Mouse (Mus musculus) heart, postnatal 10 days (tissue): Measurements from ENCODE around the gene Rgs3. TPM values are rescaled to one million over a fixed set of nuclear protein-coding genes. Genes with fewer than 3 reads are reported as not detected.

ENCODE experiments used
- DNase-seq, 2 experiments: peaks; one replicate each; pipeline ENCODE4 v3.0.0; 2021
- intact Hi-C: fragments of 180-260 bp; cut with DNase I; formaldehyde crosslinking; loops from one replicate; pipeline ENCODE4 v1.15.1; 2025
- total RNA-seq, 2 experiments: library from RNA; stranded (reverse); gene quantifications; 2 replicates each; pipeline ENCODE4 v1.2.3; 2021

Gene Rgs3
- total RNA-seq, result 10 to 100 TPM; 51.1 to 60.0 TPM

DNA sequence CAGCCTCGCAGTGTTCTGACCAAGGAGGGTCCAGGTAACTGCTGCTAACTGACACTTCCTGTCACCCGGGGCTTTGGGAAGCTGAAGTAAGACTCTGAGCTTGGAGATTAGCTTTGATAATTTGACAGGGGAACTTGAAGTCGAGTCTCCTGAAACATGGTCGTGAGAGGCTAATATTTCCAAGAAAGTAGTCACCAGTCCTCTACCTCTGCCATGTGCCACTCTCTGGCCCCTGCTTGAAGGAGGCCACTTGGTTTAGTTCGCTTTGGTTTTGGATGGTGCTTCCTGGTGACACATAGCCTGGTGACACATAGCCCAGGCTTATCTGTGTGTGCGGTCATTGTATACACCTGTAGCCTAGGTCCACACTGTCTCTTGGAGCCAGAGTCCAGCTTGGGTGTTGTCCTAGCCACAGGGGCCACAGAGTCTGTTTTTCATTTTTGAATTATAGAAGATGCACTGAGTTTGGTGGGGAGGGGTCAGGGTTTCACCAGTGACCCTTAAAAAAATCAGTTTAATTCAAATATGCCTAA lies at the start of gene Rgs3:
Rgs3 (plus strand) TSS at position 51 of the 533 bp plus-strand sequence.
- intact Hi-C loops, result no loop called here
- no peak for DNase-seq

DNA sequence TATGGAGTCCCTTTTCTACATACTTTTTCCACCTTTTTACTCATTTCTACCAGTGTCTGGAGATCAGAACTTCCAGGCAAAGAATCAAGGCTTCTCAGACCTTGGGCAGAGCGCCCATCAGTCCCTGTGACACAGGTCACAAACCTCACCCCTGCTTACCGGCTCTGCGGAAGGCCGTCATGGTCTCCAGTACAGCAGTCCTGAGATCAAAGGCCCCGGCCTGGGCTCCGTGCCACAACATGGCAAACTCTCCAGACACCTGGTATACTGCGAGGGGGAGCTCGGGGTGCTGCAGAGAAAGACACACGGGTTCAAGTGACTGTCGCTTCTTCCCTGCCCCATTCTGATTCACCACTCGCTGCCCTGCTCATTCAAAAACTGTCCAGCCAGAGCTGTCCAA lies 49.7 kb upstream of the Rgs3 start:
- intact Hi-C loops, result loop anchor here (5.0 to 10.0 kb wide), 2 partner anchors 53 to 105 kb away; partner anchors contain the start of genes Cdc26 and Prpf4
- DNase-seq, result peak in 1 of 2 experiments; percentile 37

DNA sequence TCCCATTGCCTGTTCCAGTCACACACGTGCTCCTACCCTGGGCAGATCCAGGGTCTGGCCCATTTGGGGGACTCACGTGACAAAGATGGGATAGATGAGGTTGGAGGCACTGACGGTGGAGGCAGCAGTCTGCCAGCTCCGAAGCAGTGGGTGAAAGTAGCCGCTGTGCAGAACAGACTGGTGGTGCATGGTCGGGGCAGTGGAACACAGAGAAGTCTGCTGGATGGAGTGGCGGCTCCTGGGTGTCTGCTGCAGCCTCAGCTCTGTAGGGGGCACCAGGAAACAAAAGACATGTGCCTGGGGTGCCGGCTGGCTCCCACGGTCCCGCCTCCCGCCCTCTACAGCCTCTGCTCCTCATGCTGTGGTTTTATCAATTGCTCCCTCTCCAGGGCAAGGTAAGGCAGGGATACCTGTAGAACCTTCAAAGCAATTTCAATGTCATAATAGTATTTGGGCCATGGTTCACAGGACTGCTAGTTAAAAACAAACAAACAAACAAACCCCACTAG lies 45.6 kb upstream of the Rgs3 start:
- intact Hi-C loops, result no loop called here
- DNase-seq, result no peak

DNA sequence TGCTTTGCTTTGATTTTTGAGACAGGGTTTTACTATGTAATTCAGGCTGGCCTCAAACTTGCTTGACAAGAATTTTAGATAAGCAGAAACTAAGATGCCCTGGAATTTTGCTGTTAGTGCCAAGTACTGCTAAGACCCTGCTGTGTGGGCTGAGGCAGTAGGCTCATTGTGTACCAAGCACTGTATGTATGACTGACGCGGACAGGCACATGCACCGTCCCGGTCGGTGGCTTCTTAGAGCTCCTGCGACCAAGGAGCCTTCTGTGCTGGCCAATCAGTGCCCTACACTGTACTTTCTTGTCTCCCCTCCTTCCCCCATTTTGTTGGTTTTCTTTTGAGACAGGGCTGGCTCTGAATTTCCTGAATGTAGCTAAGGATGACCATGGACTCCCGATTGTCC lies 44.7 kb upstream of the Rgs3 start:
- intact Hi-C loops, result loop anchor here (5.0 kb wide), 1 partner anchor 153 kb away; the partner anchor contains the start of genes Fkbp15 and Slc31a1

DNA sequence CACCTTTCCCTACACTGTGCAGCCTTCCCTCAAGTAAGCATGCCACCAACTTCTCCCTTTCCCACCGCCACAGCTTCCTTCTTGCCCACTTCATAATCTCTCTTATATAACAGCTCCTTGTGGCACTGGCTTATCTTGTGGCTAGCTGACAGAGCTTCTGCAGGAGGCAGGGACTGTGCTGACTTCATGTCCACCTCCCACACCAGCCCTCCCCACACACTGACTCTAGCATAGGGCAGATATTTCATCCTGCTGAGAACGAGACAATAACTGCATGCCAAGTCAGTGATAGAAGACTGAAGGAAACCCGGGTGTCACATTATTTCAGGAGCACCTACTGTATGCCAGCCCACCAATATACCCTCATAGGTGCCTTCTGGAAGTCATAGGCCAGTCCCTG lies 44.2 kb upstream of the Rgs3 start:
- intact Hi-C loops, result loop anchor here (5.0 kb wide), 1 partner anchor 153 kb away; the partner anchor contains the start of genes Fkbp15 and Slc31a1
- no peak for DNase-seq

More for the DNA sequence above, 44.7 kb upstream of the Rgs3 start:
- DNase-seq, result no peak

DNA sequence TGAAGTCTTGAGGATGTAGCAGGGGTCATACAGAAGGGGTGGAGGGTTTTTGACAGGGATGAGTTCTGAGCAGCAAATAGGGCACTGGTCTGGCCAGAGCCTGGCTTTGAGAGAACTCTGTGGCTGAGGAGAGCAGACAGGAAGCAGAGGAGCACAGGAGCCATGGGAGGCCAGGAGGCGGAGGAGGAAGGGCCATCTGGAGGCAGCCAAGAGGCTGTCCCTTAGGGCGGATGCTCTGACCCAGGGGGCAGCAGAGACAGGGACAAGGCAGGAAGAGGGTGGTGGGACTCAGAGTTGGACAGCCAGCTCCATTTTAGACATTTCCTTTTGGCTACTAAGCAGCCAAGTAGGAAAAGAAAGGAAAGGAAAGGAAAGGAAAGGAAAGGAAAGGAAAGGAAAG lies 43.6 kb upstream of the Rgs3 start:
- peak; percentile 63 to 73 for DNase-seq
- intact Hi-C loops, result loop anchor here (5.0 kb wide), 1 partner anchor 154 kb away; the partner anchor contains the start of genes Fkbp15 and Slc31a1

DNA sequence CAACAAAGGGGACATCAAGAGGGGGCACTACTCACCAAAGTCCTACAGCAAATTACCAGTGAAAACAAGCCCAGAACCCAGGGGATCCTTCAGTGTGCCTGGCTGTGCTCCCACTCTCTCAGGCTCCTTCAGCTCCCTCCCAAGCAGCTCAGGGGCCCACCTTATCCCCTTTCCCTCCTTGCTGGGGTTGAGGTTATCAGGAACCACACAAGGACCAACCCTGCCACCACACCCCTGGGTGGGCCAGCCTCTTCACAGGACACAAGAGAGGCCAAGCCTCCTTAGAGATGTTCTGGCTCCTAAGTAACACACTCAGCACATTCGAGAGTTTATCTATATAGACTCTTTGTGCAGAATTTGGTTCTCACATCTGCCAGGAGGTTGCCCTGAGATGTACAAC lies 43.1 kb upstream of the Rgs3 start:
- intact Hi-C loops, result loop anchor here (5.0 kb wide), 1 partner anchor 154 kb away; the partner anchor contains the start of genes Fkbp15 and Slc31a1
- no peak for DNase-seq

DNA sequence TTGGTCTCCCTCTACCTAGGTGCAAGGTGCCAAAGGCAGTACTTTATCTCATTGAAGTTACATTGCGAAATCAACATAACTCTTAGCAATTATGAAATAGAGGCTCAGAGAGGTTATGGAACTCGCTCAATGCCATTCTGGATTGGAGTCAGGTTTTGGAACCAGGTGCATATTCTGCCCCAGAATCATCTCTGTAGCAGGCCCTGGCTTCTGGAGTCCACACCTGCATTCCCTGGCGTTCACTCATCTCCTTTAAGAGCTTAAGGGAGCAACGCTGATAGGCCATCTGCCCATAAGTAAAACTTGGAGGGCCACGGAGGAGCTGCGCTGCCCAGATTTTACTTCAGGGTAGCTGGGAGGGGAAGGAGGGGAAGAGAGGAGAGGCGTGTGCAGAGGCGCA lies 42.6 kb upstream of the Rgs3 start:
- DNase-seq, result no peak
- intact Hi-C loops, result loop anchor here (5.0 kb wide), 1 partner anchor 155 kb away; the partner anchor contains the start of genes Fkbp15 and Slc31a1

DNA sequence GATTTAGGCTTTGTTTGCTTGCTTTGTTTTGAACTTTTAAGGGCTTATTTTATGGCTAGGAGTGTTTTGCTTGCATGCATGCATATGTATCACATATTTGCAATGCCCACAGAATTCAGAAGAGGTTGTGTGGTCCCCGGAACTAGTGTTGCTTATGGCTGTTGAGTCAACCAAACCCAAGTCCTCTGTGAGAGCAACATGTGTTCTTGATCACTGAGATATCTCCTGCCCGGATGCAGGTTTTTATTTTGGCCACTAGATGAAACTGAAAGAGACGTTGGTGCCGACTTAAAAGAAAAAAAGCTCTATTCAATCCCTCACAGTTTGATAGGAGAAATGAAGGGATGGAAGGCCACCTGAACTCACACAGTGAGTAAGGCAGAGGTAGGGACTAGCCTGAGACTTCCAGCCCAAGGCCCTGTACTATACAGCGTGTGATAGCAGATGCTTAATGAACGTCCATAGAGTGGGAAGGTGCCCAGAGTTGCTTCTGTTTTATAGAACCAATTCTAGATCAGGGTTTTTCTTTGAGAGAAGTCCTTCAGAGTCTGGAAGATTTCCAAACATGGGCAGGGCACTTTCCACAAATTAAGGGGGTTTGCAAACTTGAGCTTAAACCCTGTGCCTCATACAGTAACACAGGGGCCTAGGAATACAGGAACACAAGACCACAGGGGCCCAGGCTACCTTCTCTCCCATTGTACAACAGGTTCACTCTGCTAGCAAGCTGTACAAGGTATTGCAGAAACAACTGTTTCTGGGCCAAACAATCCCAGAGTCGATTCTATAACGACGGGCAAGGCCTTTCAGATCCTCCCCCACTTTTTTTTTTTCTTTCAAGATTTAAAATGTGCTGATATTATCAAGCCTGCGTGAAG lies 41.9 kb upstream of the Rgs3 start:
- intact Hi-C loops, result loop anchor here (5.0 kb wide), 1 partner anchor 155 kb away; the partner anchor contains the start of genes Fkbp15 and Slc31a1
- no peak for DNase-seq

DNA sequence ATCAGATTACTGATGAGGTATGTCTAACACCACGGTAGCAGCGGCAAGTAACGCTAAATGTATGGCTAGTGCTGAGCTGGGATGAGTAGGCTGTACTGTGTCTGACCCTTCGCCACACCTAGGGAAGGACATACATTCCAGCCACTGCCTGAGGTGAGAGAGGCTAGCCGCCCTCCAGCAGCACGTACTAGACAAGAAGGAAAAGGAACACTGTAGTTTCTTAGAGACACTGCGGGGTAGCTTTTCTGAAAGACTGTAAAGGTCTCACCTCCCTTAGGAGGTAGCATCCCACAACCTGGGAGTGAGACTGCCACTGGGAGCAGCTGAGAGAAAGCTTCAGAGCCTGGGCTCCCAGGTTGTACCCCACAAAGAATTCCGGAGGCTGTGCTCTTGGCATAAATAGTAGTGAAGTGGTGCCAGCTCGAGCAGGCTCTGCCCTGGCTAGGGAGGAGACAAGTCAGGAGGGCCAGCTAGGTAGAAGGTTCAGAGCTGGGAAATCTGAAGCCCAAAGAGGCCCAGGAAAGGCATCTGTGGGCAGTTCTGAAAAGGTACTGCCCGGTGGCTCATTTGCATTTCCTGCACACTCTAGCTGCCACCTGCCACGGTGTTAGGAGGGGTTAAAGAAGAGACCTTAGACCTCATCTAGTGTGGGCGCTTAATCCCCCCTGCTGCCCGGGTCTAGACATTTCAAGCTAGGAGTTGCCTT lies 41.1 kb upstream of the Rgs3 start:
- intact Hi-C loops, result loop anchor here (5.0 kb wide), 1 partner anchor 156 kb away; the partner anchor contains the start of genes Fkbp15 and Slc31a1
- DNase-seq, result peak; percentile 64 to 67

DNA sequence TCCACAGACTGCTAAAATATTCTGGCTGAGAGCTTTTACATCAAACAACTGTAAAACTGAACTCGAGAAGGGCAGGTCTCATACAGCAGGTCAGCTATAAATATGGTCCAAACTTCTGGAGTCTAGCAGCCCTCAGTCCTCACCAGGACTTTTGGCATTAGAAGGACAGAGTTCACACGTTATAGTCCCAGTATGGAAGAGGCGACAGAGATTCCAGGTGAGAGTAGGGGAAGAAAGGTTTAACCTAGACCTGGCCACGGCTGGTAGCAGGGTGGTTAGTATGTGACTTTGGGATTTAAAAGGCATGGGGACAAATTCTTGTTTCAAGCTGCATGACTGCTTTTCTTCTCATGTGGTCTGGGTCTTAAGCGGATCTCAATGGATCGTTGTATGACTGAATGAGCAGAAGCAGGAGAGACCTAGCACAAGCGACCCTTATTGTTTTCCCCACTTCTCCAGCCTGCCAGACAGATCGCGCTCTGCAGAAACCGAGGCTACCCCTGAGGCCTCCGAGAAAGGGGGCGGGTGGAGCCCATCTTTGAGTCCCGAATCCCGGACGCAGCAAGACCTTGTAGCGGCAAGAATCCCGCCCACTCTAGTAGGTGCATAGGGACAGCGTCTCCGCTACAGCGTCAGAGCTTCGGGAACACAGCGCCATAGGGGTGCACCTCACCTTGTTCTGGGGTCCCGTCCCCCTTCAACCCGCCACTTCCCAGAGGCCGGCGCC lies 40.4 kb upstream of the Rgs3 start:
- intact Hi-C loops, result loop anchor here (5.0 kb wide), 1 partner anchor 157 kb away; the partner anchor contains the start of genes Fkbp15 and Slc31a1
- DNase-seq, result no peak

DNA sequence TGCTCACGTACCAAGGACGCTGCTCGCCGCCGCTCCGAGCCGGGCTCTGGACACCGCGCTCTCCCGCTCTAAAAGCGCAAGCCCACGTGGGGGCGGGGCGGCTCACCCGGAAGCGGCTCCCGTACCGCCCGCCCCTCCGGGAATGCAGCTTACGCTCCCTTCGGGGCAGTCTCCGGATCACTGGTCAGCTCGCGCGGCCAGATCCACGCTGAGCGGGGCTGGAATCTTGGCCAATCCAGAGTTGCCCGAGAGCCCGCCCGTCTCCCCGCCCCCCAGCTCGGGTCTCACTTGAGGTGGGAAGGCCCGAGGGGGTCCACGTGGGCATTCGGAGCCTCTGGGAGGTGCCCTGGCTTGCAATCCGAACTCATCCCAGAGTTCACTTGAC lies 39.8 kb upstream of the Rgs3 start, which contains the start of gene Alad:
Alad (minus strand) TSS at position 70 of the 385 bp plus-strand sequence.
- peak; percentile 92 to 93 for DNase-seq
- intact Hi-C loops, result loop anchor here (5.0 kb wide), 1 partner anchor 158 kb away; the partner anchor contains the start of genes Fkbp15 and Slc31a1

DNA sequence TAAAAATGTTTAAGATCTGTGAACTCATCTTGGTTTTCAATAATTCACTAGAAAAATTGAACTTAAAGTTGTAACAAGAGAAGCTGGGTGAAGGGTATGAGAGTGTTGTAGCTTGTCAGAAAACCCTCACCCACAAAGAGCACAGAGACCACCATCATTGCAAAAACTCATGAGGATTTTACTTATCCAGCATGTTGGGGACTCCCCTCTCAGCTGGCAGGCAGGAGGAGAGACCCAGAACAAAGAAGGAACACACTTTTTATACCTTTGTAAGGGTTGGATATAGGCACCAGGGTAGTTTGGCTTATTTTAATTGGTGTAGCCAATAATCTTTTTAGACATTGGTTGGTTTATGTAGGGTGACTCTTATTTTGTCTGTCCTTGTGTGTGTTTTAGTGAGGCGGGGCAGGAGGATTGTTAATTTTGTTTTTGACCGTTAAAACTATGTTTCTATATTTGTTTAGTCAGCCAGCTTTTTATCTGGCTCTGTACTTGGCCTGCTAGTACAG lies 38.7 kb upstream of the Rgs3 start:
- no peak for DNase-seq
- intact Hi-C loops, result no loop called here

DNA sequence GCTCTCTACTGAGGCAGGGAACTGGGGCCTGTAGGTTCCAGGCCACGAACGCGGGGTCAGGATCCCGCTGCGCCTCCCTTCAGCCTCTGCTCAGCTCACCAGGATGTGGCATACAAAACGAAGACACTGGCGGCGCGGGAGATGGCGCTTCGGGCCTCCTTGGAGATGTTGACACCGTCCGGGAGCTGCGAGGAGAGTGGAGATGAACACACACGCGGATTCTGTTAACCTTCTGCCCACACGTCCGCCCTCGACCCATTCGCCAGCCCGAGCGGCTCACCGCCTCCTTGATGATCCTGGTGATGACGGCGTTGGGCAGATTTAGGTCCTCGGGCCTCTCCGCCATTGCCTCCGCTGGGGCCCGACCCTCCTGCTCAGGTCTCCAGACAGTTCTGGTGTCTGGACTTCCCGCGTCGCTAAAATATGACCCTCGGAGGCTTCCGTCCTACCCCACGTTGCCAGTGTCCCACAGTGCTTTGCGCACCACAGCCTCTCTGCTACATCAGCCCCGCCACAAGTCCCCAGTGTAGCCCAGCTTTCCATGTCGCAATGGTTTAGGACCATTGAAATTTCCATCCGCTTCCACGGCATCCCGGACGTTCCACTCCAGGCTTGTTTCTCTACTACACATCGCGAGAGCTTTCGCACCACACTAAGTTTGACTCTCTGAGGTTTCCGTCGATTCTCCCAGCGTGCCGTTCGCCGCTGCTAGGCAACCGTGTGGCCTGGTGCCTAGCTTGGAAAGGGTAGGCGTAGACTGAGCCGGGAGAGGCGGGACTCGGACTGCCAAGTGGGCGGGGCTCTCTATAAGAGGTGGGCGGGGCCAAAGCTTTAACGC lies 34.8 kb upstream of the Rgs3 start, which contains the start of the genes Pole3 and 4933430I17Rik:
Pole3 (minus strand) TSS at position 418 of the 838 bp plus-strand sequence.
4933430I17Rik (plus strand) TSS at position 719 of the 838 bp plus-strand sequence.
- DNase-seq, result peak; percentile 98 to 99
- intact Hi-C loops, result no loop called here

DNA sequence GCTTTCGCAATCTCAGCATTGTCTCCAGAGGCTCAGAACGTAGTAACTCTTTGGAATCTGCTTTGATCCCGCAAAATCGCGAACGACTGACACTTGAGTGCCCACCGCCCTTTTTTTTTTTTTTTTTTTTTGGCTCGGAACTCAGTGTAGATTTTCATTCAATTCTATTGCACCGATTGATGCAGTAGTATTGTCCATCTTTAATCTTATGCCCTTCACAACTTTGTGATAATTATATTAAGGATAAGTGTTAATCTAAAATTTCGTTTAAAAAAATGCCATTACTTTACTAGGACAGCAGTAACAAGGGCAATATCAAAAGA lies 34.2 kb upstream of the Rgs3 start:
- DNase-seq, result no peak
- intact Hi-C loops, result no loop called here

DNA sequence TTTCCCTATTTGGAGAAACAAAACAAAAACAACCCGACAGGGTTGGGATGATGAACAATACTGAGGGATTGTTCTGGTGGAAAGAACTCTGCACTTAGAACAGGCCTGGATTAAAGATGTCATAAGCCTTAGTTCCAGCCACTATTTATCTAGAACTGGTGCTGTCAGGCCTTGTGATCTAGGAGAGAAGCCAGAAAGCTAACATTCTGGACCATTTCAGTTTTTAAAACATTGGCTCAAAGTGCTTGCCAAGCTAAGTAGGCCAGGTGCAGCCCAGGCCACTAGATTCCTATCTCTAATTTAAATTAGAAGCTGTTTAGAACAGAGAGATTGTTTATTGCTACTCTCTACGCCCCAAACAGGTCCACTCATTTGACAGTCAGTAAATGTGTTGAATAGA lies 33.4 kb upstream of the Rgs3 start:
- no peak for DNase-seq
- intact Hi-C loops, result no loop called here

DNA sequence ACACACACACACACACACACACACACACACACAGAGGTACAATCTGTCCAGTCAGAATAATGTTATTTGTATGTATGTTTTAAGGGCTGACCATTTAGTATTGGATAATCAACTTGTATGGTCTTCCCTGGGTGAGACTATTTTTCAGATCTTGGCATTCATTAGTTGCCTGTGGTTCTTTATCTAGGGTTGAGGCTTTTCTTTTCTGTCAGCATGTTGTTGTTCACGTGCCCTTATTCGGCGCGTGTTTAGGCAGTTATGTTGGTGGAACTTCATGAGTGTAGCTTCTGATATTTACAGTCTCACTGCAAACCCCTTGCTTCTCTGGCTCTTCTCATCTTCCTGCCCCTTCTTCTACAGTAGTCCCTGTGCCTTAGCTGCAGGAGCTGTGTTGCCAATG lies 32.0 kb upstream of the Rgs3 start:
- DNase-seq, result no peak
- intact Hi-C loops, result no loop called here

DNA sequence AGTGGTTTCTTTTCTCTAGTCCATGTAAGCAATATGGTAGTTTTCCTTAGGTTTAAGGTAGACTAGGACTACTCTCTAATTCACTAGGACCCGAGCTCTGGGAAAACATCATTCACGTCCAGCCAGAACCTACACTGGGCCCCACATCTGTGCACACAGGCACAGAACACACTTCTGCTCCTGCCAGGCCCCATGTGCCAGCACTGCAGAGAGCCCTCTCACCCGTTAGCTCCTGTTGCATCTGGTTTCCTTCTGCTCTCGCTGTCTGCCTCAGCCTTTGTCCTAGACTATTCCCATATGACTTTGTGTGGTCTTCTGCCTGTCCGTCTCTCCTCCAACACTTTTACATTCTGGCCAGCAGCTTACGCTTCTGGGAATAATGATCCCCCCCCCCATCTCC lies 25.9 kb upstream of the Rgs3 start:
- intact Hi-C loops, result no loop called here

DNA sequence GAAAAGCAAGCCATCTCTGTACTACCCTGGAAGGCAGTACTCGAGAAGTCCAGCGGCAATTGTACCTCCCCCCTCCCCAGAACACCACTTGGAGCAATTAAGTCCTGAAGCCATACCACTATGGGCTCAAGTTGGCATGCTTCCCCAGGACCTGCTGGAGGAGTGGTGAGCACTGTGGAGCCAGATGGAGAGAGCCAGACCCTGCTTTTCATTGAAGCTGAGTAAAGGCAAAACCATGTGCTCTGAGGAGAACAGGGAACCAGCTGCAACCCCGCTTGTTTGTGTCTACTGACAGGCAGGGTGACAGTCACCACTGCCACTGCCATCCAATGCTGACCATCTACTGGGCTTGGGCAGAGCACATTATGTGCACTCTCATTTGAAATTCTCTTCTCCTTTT lies 17.8 kb upstream of the Rgs3 start:
- intact Hi-C loops, result no loop called here

More for the DNA sequence above, 25.9 kb upstream of the Rgs3 start:
- no peak for DNase-seq

More for the DNA sequence above, 17.8 kb upstream of the Rgs3 start:
- DNase-seq, result no peak
